Mouse (Mus musculus): ENCODE results near the gene Npm1.

Npm1 gene

GRCm38 (mm10) chr11:33162998-33163506, at the start of gene Npm1:
Gene Npm1, minus strand, starts transcription at chr11:33163206.
- peak; percentile 99 to 100 for DNase-seq

- DNase-seq, result peak in 1 of 2 experiments; percentile 52
Observed at GRCm38 (mm10) chr11:33207411-33207810, 44.4 kb upstream of the Npm1 start.

- DNase-seq, result peak; percentile 30 to 39
Observed at GRCm38 (mm10) chr11:33204966-33205365, 42.0 kb upstream of the Npm1 start.

GRCm38 (mm10) chr11:33204329-33204705, 41.3 kb upstream of the Npm1 start:
- peak; percentile 44 to 61 for DNase-seq

- peak; percentile 86 to 92 for DNase-seq
Observed at GRCm38 (mm10) chr11:33203383-33204328, 40.6 kb upstream of the Npm1 start, which contains the start of gene Tlx3. Gene Tlx3, minus strand, starts transcription at chr11:33203589.

- DNase-seq, result peak; percentile 64 to 68
Observed at GRCm38 (mm10) chr11:33202972-33203371, 40.0 kb upstream of the Npm1 start.

- DNase-seq, result peak; percentile 79 to 82
Observed at GRCm38 (mm10) chr11:33202296-33202695, 39.3 kb upstream of the Npm1 start.

GRCm38 (mm10) chr11:33201626-33202010, 38.6 kb upstream of the Npm1 start:
- DNase-seq, result peak; percentile 61 to 73

GRCm38 (mm10) chr11:33200764-33201625, 38.0 kb upstream of the Npm1 start:
- DNase-seq, result peak; percentile 64 to 75

GRCm38 (mm10) chr11:33199906-33200763, 37.1 kb upstream of the Npm1 start:
- peak; percentile 63 to 70 for DNase-seq

GRCm38 (mm10) chr11:33199117-33199514, 36.1 kb upstream of the Npm1 start:
- peak; percentile 48 to 53 for DNase-seq

GRCm38 (mm10) chr11:33198351-33199116, 35.5 kb upstream of the Npm1 start:
- peak; percentile 33 to 36 for DNase-seq

GRCm38 (mm10) chr11:33197673-33198072, 34.7 kb upstream of the Npm1 start:
- DNase-seq, result peak; percentile 68 to 69

- peak in 1 of 2 experiments; percentile 35 for DNase-seq
Observed at GRCm38 (mm10) chr11:33197133-33197514, 34.1 kb upstream of the Npm1 start.

- peak; percentile 45 to 58 for DNase-seq
Observed at GRCm38 (mm10) chr11:33196447-33197132, 33.6 kb upstream of the Npm1 start.

GRCm38 (mm10) chr11:33195531-33196446, 32.8 kb upstream of the Npm1 start:
- DNase-seq, result peak in 1 of 2 experiments; percentile 28

GRCm38 (mm10) chr11:33195061-33195460, 32.1 kb upstream of the Npm1 start:
- no peak for DNase-seq

- DNase-seq, result no peak
Observed at GRCm38 (mm10) chr11:33193695-33194094, 30.7 kb upstream of the Npm1 start.

- DNase-seq, result no peak
Observed at GRCm38 (mm10) chr11:33181804-33182203, 18.8 kb upstream of the Npm1 start.

Measured in cerebellum, postnatal 25 days (tissue).